Mouse (Mus musculus): ENCODE results near the gene Tmem138.
"Not testable (repeated sequence)": the region's sequence is repeated elsewhere in the genome, so short reads cannot be mapped to it uniquely, and the experiment has no call there.

The Tmem138 gene

DNA sequence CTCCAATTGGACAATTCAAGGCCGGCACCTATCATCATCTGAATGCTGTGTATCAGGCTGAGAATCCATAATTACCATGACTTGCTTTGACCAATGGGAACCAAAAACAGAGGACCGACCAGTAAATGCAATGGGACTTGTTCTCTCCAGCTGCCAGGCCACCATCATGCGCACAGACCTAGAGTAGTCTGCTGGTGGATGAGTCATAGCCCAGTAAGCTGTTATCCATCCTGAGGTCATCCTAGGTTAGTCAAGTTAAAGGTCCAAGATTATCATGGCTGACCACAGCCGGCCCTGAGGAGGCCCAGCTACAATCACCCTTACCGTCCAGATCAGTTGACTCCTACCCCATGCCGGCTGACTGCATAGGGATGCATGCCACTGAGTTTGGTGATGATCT, 7.5 kb downstream of the Tmem138 start:
- DNase-seq (ENCODE audit: low spot score), result no peak

DNA sequence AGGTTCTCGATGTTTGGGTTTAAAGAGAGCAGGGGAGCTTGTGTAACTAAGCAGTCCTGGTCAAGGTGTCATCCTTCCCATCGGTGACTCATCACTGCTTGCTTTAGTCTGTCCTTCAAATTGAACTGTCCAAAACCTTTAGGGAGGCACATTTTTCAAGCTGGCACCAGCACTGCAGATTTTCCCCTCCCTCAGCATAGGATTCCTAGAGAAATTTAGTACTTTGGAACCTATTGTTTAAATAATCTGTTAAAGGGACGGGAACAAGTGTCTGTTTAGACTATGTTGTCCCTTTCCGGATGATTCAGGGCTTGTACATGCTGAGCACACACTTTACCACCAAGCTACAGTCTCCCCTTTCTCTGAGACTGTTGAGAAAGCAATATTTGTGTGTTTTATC, 11.9 kb downstream of the Tmem138 start:
- no peak for DNase-seq (ENCODE audit: low spot score)

DNA sequence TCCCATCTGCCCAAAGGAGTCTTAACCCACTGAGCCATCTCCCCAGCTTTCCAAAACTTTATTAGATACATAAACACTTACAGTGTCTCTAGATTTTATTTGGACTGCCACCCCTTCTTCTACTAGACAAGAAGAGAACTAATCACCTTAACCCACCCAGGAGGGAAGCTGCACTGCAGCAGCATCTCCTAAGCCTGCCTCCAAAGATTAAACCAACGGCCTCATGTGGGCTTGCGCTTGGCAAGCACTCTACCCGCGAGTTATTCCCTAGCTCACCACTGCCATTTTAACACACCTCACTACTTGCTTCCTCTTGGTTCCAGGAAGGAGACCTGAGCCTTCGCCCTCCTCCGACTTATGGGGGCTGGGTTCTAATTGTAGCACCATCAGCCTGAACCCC, 12.9 kb downstream of the Tmem138 start:
- DNase-seq (ENCODE audit: low spot score), result no peak

DNA sequence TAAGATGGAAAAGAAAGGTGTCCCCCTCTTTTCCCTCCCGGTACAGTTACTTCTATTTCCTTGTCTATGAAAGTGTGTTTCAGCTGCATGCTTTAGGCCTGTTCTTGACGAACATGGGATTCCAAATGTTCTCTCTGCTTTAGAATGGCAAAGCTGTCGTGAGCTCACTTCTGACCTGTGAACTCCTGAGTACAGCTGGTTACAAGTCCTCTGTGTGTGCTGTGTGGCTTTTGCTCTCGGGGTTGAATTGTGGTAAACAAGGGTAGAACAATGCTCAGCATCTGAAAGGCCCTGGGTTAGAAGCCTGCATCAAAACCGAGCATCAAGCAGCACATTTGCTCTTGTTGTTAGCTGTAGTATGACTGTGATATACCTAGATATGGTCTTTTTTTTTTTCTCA, 14.8 kb downstream of the Tmem138 start:
- no peak for DNase-seq (ENCODE audit: low spot score)

DNA sequence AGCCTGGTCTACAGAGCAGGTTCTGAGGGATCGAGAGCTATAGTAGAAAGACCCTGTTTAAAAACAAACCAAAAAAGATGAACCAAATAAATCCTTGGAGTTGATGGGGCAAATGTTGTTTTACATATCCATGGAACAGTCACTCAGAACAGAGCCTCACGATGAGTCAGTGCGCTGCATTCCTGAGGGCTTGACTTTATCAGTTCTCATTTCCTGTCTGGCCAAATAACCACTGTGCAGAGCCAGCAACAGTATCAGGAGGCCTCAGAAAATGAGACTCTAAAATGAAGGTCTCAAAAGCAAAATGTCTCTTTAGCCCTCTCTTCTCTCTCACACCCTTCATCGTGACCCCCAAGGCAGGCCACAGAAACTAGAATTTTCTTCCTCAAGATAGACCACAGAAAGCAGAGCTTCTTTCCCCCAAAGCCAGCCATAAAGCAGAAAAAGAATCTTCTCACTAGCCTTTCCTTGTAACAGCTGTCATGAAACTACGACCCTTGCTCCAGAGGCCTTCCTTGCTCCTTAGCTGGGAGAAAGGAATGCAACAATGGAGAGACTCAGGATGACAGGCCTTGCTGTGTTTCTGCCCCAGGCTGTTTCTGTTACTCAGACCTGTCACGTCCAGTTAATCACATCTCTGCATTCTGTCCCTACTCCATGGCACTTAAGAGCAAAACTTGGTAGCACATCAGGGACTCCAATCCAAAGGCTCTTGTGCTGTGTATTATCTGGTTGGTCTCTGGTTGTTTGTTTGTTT, 15.4 kb downstream of the Tmem138 start:
- DNase-seq (ENCODE audit: low spot score), result no peak

DNA sequence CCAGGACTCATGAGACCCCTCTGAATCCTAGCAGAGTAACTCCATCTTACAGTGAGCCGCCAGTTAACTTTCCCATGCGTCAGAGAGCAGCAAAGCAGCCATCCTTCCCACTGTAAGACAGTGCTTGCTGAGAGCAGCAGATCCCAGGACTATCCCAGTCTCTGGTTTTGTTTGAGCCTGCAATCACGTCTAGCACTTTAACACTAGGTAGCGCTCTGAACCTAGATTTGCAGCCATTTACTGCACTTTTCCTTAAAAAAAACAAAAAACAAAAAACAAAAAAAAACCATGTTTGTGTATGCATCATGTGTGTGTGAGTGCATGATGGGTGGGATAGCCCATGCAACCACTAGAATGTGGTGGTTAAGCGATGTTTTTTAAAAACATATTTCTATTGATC, 17.1 kb downstream of the Tmem138 start:
- no peak for DNase-seq (ENCODE audit: low spot score)

DNA sequence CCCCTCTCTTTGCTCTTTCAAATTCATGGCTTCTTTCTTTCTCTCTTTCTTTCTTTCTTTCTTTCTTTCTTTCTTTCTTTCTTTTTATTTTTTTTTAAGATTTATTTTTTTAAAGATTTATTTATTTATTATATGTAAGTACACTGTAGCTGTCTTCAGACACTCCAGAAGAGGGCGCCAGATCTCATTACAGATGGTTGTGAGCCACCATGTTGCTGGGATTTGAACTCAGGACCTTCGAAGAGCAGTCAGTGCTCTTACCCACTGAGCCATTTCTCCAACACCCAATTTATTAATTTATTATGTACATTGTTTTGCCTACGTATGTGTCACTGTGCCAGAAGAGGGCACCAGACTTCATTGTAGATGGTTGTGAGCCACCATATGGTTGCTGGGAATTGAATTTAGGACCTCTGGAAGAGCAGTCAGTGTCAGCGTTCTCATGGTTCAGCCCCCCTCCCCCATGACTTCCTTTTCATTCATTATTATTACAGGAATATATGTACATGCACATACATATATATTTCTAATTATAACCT, 19.3 kb downstream of the Tmem138 start:
- DNase-seq (ENCODE audit: low spot score), result not testable (repeated sequence)

DNA sequence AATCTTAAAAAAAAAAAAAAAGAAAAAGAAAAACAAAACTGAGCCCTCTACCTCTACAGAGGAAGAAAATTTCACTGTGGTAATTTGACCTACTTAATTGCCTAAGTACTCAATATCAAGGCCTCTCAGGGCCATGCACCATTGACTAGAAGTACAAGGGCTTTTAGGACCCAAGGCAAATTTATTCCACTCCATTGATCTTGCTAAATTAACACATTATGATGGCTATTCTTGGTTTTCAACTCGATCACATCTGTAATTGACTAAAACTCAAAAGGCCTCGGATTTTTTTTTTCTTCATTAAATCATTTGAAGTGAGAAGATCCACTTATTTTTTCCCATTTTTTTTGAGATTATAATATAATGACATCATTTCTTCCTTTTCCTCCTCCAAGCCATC, 19.7 kb downstream of the Tmem138 start:
- no peak for DNase-seq (ENCODE audit: low spot score)

DNA sequence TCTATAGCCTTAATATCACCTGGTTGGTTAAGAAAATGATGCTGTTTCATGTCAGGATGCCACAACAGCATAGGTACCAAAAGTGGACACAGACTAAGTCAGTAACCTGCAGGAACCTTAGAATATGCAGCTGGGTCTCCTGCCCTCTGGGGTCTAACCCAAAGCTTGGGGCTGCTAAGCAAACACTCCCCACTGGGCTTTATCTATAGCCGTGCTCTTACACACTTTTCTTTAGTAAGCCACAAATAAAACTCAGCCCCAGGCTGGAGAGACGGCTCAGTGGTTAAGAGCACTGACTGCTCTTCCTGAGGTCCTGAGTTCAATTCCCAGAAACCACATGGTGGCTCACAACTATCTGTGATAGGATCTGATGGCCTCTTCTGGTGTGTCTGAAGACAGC, 20.2 kb downstream of the Tmem138 start:
- DNase-seq (ENCODE audit: low spot score), result no peak

DNA sequence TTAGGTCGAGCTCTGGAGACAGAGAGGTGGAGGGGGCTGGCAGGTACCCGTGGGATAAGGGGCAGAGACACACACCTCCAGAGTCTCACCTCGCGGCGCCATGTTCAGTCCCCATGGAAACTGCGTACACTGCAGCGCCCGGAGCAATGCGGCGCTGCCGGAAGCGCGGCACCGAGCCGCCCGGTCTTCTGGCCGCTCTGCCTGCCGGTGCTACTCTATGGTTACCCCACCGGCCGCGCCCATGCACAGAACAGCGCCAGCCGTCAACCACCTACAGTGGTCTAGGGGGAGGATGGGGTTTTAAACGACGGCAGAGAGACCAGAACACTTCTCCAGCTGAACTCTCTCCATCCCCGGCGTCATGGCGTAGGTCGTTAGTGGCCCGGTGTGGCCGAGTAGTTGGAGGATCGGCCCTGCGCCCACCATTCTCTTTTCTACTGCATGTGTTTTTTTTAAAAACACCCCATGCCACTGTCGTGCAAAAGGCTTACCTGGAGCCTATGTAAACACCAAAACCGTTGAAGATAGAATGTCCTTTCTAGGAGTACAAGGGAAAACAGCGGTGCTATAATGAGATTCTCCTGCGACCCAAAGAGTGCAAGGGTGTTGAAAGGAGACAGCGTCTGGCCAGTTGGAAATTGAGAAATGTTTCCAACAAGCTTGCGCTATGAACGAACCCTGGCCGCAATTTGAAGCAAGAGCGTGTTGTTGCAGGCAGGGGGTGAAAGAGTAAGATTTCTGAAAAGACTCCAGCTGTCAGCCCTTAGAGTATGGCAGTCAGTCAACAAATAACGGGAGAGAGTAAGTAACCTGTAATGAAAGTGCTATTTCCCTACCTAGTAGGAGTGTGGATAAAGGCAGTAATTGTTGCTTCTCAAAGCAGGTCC, 21.3 kb downstream of the Tmem138 start, which contains the start of gene Tmem216:
Gene Tmem216 (minus strand): TSS at position 615 of the 887 bp plus-strand sequence.
- DNase-seq (ENCODE audit: low spot score), result peak; percentile 37

DNA sequence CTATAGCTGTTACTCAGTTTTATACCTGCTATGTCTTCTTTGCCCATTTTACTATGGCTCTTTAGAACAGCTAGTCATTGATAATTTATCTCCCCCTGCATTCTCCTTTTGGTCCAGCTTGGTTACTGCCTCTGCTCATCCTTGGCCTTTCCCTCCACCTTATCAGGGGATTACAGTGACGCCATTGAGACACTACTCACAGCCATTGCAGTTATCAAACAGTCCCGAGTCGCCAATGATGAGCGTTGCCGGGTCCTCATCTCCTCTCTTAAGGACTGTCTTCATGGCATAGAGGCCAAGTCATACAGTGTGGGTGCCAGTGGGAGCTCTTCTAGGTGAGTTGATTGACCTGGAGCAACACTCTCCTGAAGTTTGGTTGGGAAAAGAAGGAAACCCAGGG, 37.7 kb downstream of the Tmem138 start:
- DNase-seq (ENCODE audit: low spot score), result no peak

DNA sequence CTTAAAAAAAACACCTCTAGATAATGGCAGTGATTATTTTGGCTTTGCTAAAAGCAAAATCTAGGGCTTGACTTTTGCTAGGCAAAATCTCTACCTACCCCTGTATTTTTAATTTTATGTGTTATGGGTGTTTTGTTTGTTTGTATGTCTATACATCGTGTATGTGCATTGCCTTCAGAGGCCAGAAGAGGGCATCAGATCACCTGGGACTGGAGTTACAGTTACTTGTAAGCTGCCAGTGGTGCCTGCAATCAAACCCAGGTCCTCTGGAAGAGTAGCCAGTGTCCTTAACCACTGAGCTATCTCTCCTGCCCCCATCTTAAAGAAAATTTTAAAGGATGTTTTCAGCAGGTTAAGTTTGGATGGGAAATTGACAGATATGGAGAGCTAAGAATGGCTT, 47.1 kb downstream of the Tmem138 start:
- DNase-seq (ENCODE audit: low spot score), result no peak

DNA sequence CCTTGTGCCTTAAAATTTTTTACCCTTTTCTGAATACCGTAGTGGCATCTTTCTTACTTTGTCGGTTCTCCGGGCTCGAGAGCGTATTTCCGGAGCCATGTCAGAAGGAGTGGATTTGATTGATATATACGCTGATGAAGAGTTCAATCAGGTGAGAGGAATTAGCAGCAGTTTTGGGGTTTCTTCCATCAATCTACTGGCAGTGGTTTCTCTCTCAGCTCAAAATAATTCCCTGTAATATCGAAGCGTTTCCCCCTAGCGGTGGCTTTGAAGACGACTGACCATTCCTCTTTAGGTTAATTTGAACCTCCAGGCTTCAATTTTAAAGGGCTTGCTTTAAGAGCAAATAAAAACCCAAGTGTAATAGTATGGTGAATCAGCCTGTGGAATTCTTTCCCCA, 51.3 kb downstream of the Tmem138 start, which contains the start of gene Sdhaf2:
Gene Sdhaf2 (minus strand): TSS at position 233 of the 400 bp plus-strand sequence.
- no peak for DNase-seq (ENCODE audit: low spot score)

DNA sequence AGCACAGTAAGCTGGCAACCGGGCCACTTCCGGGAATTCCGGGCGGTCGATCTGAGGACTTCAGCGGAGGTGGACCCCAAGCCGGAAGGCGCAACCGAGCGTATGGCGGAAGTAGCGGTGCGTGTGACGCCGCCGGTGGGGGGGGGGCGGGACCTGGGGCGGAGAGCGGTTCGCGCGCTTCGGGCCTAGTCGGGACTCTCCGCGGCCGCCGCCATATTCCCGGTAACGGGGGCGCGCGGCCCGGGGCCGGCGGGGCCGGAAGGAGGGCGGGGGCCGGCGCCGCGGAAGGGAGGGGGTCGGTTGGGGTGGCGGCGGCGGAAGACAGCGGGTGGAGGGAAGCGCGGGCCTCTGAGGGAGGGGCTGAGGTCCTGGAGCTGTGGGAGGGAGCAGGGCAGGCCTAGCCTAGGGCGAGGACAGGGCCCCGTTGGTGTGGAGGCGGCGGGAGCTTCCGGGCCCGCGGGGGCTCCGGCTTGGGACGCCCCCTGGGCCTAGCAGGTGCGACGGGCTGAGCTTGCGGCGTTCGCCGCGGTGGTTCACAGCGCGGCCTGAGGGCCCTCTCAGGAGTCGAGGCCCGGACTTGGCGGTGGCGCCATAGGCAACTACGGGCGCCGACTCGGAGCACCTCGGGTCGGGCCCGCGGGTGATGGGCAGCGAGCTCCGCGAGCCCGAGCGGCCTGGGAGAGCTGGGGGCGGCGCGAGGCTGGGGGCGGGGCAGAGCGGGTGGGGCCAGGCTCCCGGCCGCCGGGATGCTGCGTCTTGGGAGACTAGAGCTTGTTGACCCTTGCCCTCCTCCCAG, 51.9 kb downstream of the Tmem138 start, which contains the start of gene Cpsf7:
Gene Cpsf7 (plus strand): TSS at position 161 of the 796 bp plus-strand sequence.
- peak; percentile 51 for DNase-seq (ENCODE audit: low spot score)

DNA sequence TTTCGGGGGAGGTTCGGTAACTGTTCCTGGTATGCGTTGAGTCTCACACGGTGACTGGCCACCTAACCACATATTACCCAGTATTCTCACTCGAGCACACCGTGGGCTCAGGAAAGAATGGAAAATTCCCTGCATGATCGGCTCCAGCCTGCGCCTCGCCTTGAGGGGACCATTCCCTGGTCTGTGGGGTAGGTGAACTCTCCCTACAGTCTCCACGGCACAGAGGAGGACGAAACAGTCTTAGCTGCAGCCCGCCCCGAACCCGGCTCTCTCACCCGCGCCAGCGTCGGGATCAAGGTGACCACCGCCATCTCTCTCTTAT, 52.4 kb downstream of the Tmem138 start:
- no peak for DNase-seq (ENCODE audit: low spot score)

DNA sequence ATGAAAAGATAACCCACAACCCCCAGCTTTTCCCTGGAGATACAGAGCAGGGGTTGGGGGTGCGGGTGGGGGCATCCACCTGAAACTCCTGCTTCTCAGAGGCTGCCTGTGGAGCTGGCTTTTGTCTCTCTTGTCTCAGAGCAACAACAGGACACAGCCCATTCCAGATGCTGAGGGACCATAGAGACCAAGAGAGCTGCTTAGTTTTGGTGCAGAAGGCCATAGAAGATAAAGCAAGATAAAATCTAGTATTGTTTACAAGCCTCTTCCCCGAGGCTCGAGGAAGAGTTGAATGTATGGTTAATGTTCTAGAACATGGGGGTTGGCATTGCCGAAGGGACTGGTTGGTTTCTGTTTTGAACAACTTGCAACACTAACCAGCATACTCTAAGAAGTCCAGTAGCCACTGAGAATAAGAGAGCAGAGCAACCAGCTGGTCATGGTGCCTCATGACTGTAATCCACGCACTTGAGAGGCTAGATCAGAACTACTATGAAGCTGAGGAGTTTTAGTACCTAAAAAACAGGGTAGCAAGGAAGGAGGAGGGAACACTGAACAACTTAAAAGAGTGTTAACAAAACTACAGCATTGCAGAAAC, 53.6 kb downstream of the Tmem138 start:
- DNase-seq (ENCODE audit: low spot score), result no peak

DNA sequence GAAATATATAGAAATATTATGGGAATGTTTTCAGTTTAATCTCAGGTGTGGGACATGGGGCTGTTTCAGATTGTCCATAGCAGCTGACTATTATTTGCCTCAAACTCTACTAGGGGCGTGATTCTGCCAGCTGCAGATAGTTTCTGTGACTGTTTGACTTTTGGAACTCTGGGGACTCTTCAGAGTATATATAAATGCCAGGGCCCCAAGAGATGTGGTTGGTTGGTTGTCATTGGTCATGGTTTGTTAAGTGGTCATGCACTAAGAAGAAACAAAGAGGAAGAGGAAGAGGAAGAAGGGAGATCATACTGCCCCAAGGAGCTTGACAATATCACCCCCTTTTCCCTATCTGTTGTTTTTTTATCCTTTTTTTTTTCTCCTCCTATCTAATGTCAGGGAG, 55.2 kb downstream of the Tmem138 start:
- no peak for DNase-seq (ENCODE audit: low spot score)
